Mouse (Mus musculus) cerebellum, adult 2 months (tissue): ENCODE measurements around the gene Gmcl1. TPM values are rescaled to one million over a fixed set of nuclear protein-coding genes. Genes with fewer than 3 reads are reported as not detected.

Source experiments
- DNase-seq, 2 experiments: peaks; one replicate each; pipeline ENCODE4 v3.0.0; 2021
- H3K27ac ChIP-seq: fragments of 200-500 bp; 2 replicates; pipeline ENCODE4 v1.5.1; 2012; ENCODE audit warnings: low read length, control low read depth, inconsistent platforms; ENCODE audit not compliant: insufficient read depth
- H3K27me3 ChIP-seq: fragments of 200-500 bp; 2 replicates; pipeline ENCODE4 v1.6.1; 2012; ENCODE audit warnings: inconsistent platforms, mild to moderate bottlenecking, low read length, moderate library complexity; ENCODE audit not compliant: control insufficient read depth, insufficient read depth
- H3K4me1 ChIP-seq: fragments of 200-500 bp; 2 replicates; pipeline ENCODE4 v1.6.1; 2011; ENCODE audit warnings: low read length; ENCODE audit not compliant: control insufficient read depth, insufficient read depth
- H3K4me3 ChIP-seq: fragments of 200-500 bp; replicated peaks from 2 replicates; pipeline ENCODE3; 2011; ENCODE audit warnings: mild to moderate bottlenecking, low read depth, low read length, control low read depth; ENCODE audit not compliant: insufficient read depth
- CTCF ChIP-seq: fragments of 200-500 bp; IDR thresholded peaks from 2 replicates; pipeline ENCODE4 v1.5.1; 2011; ENCODE audit warnings: low read depth, mild to moderate bottlenecking, control low read depth, low read length, moderate library complexity, borderline replicate concordance; ENCODE audit not compliant: insufficient read depth
- POLR2A ChIP-seq: fragments of 200-500 bp; IDR thresholded peaks from 2 replicates; pipeline ENCODE4 v1.6.1; 2011; ENCODE audit warnings: low read length, control low read depth, borderline replicate concordance; ENCODE audit not compliant: insufficient read depth
- WGBS: fragments of 180-500 bp; shearing (Covaris S2); methylation state at CpG from one replicate; pipeline ENCODE4 v1.1.7; 2018; 5-methylcytosine and 5-hydroxymethylcytosine counted together
- polyA plus RNA-seq: library from polyadenylated mRNA; depleted of rRNA; stranded (reverse); fragments of >200 nt; gene quantifications from 2 replicates; pipeline ENCODE4 v1.2.3, GENCODE M21; 2012

Gene Gmcl1
- polyA plus RNA-seq, 1 experiment, result 30.3 TPM

- Histone ChIP-seq H3K4me3 (no peak overlapping the region), H3K4me1 (peaks cover 6% of the 10 kb centered on the region; the same call in 1 of the 2 replicates), H3K27me3 (no peaks in the 10 kb centered on the region), H3K27ac (no peak overlapping the region)
- TF ChIP-seq CTCF (no peak), POLR2A (no peak)
- DNase-seq, result no peak
- 92% methylated on average over 3 of the region's 3 CpGs for WGBS
Measured at GRCm38 (mm10) chr6:86721977-86722376, 11.2 kb downstream of the Gmcl1 start.

DNA sequence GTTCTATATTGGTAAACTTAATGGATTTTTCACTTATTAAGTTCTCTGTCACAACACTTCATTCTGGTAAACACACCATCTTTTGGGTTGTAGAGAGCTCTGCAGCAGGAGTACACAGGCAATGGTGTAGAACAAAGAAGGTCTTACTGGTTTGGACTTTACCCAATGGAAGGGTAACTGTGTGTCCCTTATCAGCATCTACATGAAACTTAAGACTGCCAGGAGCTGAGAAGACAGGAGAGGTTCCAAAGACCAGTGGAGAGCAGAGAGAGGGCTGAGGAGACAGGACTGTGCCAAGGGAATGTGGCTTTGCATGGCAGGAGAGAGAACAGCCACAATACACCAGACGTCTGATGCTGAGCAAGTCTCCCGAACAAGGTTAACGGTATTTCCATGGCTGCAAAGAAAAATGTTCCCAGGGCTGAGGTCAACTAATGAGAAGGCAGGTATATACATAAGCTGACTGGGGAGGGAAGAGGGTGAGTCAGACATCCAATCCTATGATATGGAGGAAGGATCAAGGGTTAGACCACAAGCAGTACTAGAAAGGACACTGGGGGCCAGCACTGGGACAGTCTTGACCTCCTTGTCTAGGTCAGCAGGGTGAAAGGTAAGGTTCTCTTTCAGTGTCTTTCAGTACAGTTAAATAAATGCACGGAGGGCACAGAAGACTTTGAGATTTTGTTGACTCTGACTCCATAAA, 25.0 kb downstream of the Gmcl1 start:
- Histone ChIP-seq H3K4me3 (no peak overlapping the region), H3K27ac (no peak overlapping the region), H3K27me3 (no peaks in the 10 kb centered on the region), H3K4me1 (no peaks in the 10 kb centered on the region)
- 84% methylated on average over 4 of the region's 4 CpGs for WGBS
- TF ChIP-seq CTCF (no peak), POLR2A (no peak)
- no peak for DNase-seq

DNA sequence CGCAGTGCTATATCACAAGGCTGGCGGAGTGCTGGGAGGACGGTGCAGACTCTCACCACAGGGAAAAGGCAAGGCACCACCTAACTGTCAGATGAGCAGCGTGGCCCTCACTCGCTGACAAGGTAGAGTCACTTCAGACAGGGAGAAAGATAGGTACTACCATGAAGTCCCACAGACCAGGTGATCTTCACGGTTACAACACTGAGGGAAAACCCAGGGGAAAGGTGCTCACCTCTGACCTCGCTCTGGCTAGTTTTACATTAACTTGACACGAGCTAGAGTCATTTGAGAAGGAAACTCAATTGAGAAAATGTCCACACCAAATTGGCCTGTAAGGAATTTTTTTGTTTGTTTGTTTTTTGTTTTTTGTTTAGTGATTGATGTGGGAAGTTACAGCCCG, 30.6 kb downstream of the Gmcl1 start:
- no peak for DNase-seq
- H3K27ac ChIP-seq, result no peak overlapping the region
- 92% methylated on average over 9 of the region's 9 CpGs for WGBS

GRCm38 (mm10) chr6:86697903-86698302, 35.3 kb downstream of the Gmcl1 start:
- WGBS, result 86% methylated on average over 6 of the region's 6 CpGs
- Histone ChIP-seq H3K4me3 (no peak overlapping the region), H3K27me3 (no peaks in the 10 kb centered on the region), H3K4me1 (peaks cover 20% of the 10 kb centered on the region), H3K27ac (no peak overlapping the region)
- DNase-seq, result no peak
- TF ChIP-seq POLR2A (no peak), CTCF (no peak)

More for the DNA sequence above, 30.6 kb downstream of the Gmcl1 start:
- TF ChIP-seq POLR2A (no peak), CTCF (no peak)
- Histone ChIP-seq H3K4me1 (no peaks in the 10 kb centered on the region), H3K4me3 (no peak overlapping the region), H3K27me3 (no peaks in the 10 kb centered on the region)

GRCm38 (mm10) chr6:86696213-86696612, 37.0 kb downstream of the Gmcl1 start:
- no peaks in the 10 kb centered on the region for H3K27me3 ChIP-seq
- H3K27ac ChIP-seq, result peak overlapping the region; percentile 18
- TF ChIP-seq POLR2A, result no peak
- no peak for TF ChIP-seq CTCF
- H3K4me1 ChIP-seq, result peaks cover 20% of the 10 kb centered on the region
- 23% methylated on average over 10 of the region's 10 CpGs for WGBS
- H3K4me3 ChIP-seq, result no peak overlapping the region
- peak; percentile 57 to 70 for DNase-seq

DNA sequence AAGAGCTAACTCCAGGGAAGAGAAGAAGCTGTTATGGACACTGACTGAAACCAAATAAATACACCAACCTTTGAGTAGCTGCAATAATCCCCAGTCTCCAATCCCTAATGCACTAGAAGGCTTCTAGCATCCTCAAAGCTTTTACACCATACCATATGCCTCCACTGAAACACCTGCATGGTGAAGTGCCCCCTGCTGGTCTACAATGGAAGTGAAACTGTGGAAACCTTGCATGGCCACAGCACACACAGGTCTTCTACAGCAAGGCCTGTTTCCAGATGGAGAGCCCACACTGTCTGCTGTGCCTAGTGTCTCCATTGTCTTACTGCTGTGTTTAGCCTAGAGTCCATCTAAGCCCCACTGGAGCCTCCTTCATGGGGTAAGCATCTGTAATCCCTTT, 38.7 kb downstream of the Gmcl1 start:
- Histone ChIP-seq H3K4me3 (no peak overlapping the region), H3K4me1 (peaks cover 20% of the 10 kb centered on the region), H3K27me3 (no peaks in the 10 kb centered on the region), H3K27ac (peak overlapping the region; percentile 7)
- TF ChIP-seq CTCF (peak; percentile 57; the same call in 1 of the 2 replicates), POLR2A (no peak)
- DNase-seq, result peak; percentile 37 to 47

- H3K4me3 ChIP-seq, result no peak overlapping the region
- TF ChIP-seq POLR2A, result no peak
- no peak for TF ChIP-seq CTCF
- H3K27ac ChIP-seq, result no peak overlapping the region
- no peaks in the 10 kb centered on the region for H3K27me3 ChIP-seq
- WGBS, result 93% methylated on average over 3 of the region's 3 CpGs
- DNase-seq, result no peak
- peaks cover 7% of the 10 kb centered on the region; the same call in 1 of the 2 replicates for H3K4me1 ChIP-seq
Measured at GRCm38 (mm10) chr6:86689671-86690070, 43.5 kb downstream of the Gmcl1 start.

GRCm38 (mm10) chr6:86686971-86687370, 46.2 kb downstream of the Gmcl1 start:
- WGBS, result 66% methylated on average over 1 of the region's 1 CpGs
- TF ChIP-seq CTCF, result no peak
- TF ChIP-seq POLR2A, result no peak
- no peaks in the 10 kb centered on the region; the same call in 1 of the 2 replicates for H3K4me1 ChIP-seq
- no peak overlapping the region for H3K4me3 ChIP-seq
- no peaks in the 10 kb centered on the region for H3K27me3 ChIP-seq
- DNase-seq, result no peak
- no peak overlapping the region for H3K27ac ChIP-seq
